Comparison of ENCODE assay signal across 26 mouse cellular contexts in the genomic region with DNA sequence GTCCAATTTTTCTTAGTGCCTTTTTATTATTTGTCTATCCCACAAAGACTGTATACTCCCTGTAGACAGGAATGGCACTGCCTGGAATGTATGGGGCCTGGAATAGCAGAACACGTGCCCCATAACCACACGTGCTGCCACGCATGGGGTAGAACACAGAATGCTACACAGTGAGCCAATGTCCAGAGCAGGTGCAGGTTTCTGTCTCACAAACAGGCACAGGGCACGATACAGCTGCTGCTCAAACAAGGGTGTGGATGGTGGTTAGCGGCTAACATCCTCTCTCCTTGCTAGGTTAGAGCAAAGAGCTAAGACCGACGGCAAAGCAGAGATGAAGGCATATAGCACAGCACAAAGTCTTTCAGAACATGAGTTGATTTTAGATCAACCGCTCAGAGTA. TPM values are rescaled to one million over a fixed set of nuclear protein-coding genes. Genes with fewer than 3 reads are reported as not detected.
DNase-seq lines count a peak whose midpoint lies in the region; ATAC-seq lines count a peak whose summit lies in the region.
"Had no signal": no experiment of that assay in that cellular context is flagged by ENCODE, and none has a peak within 500 bp of the region (broad histone marks: within the 10 kb centered on the region; RNA-seq: fewer than 3 reads in every experiment).

No protein-coding gene starts in this region.

- H3K9ac ChIP-seq in heart, embryonic 11.5 days (ENCODE audit: low read depth, low read length), result no peak overlapping the region
- H3K9ac ChIP-seq: heart, embryonic 15.5 days; intestine, embryonic 15.5 days; limb, embryonic 12.5 days; liver, postnatal 0 days had no signal

- no peak overlapping the region for H3K4me2 ChIP-seq in heart, embryonic 11.5 days
- H3K4me2 ChIP-seq: heart, embryonic 15.5 days; intestine, embryonic 15.5 days; limb, embryonic 12.5 days; liver, embryonic 11.5 days had no signal

- H3K27me3 ChIP-seq in heart, embryonic 11.5 days (ENCODE audit: control insufficient read depth, insufficient read depth, low read length), result no peaks in the 10 kb centered on the region
- H3K27me3 ChIP-seq: heart, embryonic 15.5 days; intestine, embryonic 15.5 days; limb, embryonic 12.5 days had no signal

- no peaks in the 10 kb centered on the region for H3K4me1 ChIP-seq in heart, embryonic 11.5 days (ENCODE audit: control insufficient read depth, insufficient read depth, low read length)
- H3K4me1 ChIP-seq: heart, embryonic 15.5 days; hindbrain, embryonic 10.5 days; intestine, embryonic 15.5 days; limb, embryonic 12.5 days; midbrain, embryonic 10.5 days had no signal

- no peak overlapping the region for H3K27ac ChIP-seq in heart, embryonic 11.5 days (ENCODE audit: low read depth, low read length)
- H3K27ac ChIP-seq: heart, embryonic 15.5 days; hindbrain, embryonic 10.5 days; intestine, embryonic 15.5 days; limb, embryonic 12.5 days; midbrain, embryonic 10.5 days had no signal

- H3K9me3 ChIP-seq in heart, embryonic 11.5 days (replicated peaks; ENCODE audit: control insufficient read depth, low read length), result no peaks in the 10 kb centered on the region; the same call in 1 of the 2 replicates
- H3K9me3 ChIP-seq: heart, embryonic 15.5 days; hindbrain, embryonic 10.5 days; intestine, embryonic 15.5 days; limb, embryonic 12.5 days; midbrain, embryonic 10.5 days had no signal

- no peak for ATAC-seq in heart, embryonic 11.5 days (replicated peaks; ENCODE audit: insufficient number of reproducible peaks, low FRiP score, low TSS enrichment)
- ATAC-seq: forebrain, embryonic 14.5 days; hindbrain, embryonic 16.5 days; intestine, embryonic 15.5 days; liver, postnatal 0 days; lung, postnatal 0 days had no signal

- peak; percentile 31 for DNase-seq in heart, adult 11 months
- peak; percentile 55 to 66 for DNase-seq in CD8-positive naive resting alpha-beta T cell, adult 2 months (ENCODE audit: low read depth in 2 of 2, low spot score in 2 of 2)
- peak; percentile 44 for DNase-seq in naive thymus-derived CD4-positive, alpha-beta T cell, adult 2 months (ENCODE audit: low read depth)
- peak; percentile 79 for DNase-seq in thymus, postnatal 25 days
- no peak for DNase-seq in cerebellum, postnatal 4 days (ENCODE audit: low spot score in 2 of 2)
- DNase-seq in kidney, postnatal 36 days, result no peak
- DNase-seq: adrenal gland, postnatal 10 days; cerebellum, adult 2 months; cerebellum, postnatal 25 days; gastrocnemius, postnatal 10 days; kidney, adult 8-10 months; kidney, postnatal 14 days; layer of hippocampus, postnatal 36 days; liver, postnatal 0 days had no signal

- WGBS in heart, embryonic 11.5 days (ENCODE audit: insufficient replicate concordance), result 82% methylated on average over 8 of the region's 8 CpGs

- H3K4me3 ChIP-seq in heart, embryonic 11.5 days (ENCODE audit: low read depth, low read length), result no peak overlapping the region
- H3K4me3 ChIP-seq: heart, embryonic 15.5 days; hindbrain, embryonic 10.5 days; intestine, embryonic 15.5 days; limb, embryonic 12.5 days; midbrain, embryonic 10.5 days had no signal

- no peaks in the 10 kb centered on the region for H3K36me3 ChIP-seq in heart, embryonic 11.5 days (ENCODE audit: control insufficient read depth, insufficient read depth, low read length)
- H3K36me3 ChIP-seq: heart, embryonic 15.5 days; hindbrain, embryonic 10.5 days; intestine, embryonic 15.5 days; limb, embryonic 12.5 days; midbrain, embryonic 10.5 days had no signal

RNA-seq across cellular contexts. Expression of gene Smyd1, which starts 14.5 kb away (rescaled TPM):
- 136 and 164 TPM in 2 replicates for polyA plus RNA-seq in heart, embryonic 11.5 days (2014; fragmentation: Nextera tagmentation; extraction: Ambion mirVana)

RNA-seq across cellular contexts. Expression of gene Cd8b1, which starts 15.1 kb away (rescaled TPM):
- polyA plus RNA-seq in heart, embryonic 11.5 days (2014; fragmentation: Nextera tagmentation; extraction: Ambion mirVana), result not detected in 2 replicates
- polyA plus RNA-seq: cerebellum, adult 2 months; embryonic facial prominence, embryonic 14.5 days; forebrain, embryonic 14.5 days; heart, embryonic 15.5 days; hindbrain, embryonic 16.5 days; intestine, embryonic 15.5 days; limb, embryonic 12.5 days; liver, embryonic 11.5 days; liver, postnatal 0 days; midbrain, postnatal 0 days had no signal

RNA-seq across cellular contexts. Expression of gene Krcc1, which starts 36.0 kb away (rescaled TPM):
- 60.2 and 65.1 TPM in 2 replicates for polyA plus RNA-seq in heart, embryonic 11.5 days (2014; fragmentation: Nextera tagmentation; extraction: Ambion mirVana)

Comparison
In these comparisons a context has a peak if more than half of its experiments do, and no peak if none do; other contexts are left out.
1. DNase-seq: peak in heart, adult 11 months (single experiment), CD8-positive naive resting alpha-beta T cell, adult 2 months (2 of 2), naive thymus-derived CD4-positive, alpha-beta T cell, adult 2 months (single experiment) and thymus, postnatal 25 days (single experiment); none in cerebellum, postnatal 4 days (0 of 2) and kidney, postnatal 36 days (0 of 2).